Mouse (Mus musculus) natural killer cell, adult 2 months (primary cell): ENCODE results near the gene Nanos1.
A peak's percentile ranks its signal among the peaks of the same experiment; 100 is the strongest.

Experiments used
- DNase-seq, 2 experiments: peaks; one replicate each; pipeline ENCODE4 v3.0.0; 2022; ENCODE audit warnings: low spot score in 2 of 2

Nanos1 gene

DNA sequence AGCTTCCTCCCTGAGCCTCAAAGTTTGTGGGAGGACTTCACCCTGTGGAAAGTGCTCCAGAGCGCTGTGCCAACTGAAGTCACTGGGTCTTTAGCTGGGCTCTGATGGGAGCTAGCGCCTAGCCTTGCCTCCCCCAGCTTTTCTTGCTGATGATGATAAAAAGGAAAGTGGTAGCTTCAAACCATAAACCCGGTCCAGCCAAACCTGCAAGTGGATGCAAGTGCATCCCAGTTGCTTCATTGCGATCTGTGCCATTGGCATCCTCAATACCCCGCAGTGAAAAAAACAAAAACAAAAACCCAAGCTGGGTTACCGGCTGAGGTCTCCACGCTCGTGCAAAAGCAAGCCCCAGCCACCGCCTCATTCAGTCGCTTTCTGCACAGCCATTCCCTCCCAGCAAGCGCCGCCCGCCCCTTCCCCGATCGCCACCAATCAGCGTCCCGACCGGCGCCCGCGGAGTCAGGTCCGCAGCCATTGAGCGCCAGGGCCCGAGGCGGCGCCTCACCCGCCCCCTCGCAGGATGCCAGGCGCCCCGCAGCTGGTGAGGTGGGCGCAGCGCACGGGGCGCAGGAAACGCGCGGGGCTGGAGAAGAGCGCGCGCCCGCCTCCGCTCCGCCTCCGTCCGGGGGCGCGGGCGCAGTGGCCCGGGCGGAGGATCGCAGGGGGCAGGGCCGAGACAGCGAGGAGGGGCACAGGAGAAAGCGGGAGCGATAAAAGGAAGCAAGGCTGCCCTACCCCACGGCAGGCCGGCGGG, at the start of gene Nanos1:
Nanos1 (plus strand) TSS at position 550 of the 754 bp plus-strand sequence.
- peak; percentile 69 to 84 for DNase-seq

DNA sequence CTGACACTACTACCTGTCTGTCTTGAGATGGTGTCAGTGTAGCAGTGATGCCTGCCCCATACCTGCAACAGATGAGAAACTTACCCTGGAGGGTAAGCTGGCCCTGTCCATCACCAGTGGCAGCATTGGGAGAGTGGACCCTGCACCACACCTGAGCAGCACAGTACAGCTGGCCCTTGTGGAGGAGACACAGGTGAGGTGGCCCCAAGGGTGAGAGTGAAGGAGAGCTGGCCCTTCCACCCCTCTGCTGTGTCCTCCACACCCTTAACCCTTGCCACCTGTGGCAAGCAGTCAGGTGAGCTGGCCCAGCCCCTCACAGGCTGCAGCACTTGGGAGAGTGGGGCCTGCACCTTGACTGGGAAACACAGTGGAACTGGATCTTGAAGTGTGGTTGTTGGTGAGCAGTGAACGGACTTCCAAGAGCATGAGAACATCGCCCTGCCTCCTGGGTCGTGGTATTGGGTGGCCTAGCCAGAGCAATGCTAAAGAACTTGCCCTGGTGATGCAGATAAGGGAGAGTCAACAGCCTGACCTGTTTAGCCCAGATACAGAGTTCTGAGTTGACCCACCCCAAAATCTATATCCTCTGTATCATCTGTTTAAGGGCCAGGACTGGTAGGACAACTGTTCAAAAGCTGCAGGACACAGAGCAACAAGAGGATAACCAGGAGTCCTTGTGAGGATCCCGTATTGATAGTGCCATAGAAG, 46.4 kb upstream of the Nanos1 start:
- no peak for DNase-seq

DNA sequence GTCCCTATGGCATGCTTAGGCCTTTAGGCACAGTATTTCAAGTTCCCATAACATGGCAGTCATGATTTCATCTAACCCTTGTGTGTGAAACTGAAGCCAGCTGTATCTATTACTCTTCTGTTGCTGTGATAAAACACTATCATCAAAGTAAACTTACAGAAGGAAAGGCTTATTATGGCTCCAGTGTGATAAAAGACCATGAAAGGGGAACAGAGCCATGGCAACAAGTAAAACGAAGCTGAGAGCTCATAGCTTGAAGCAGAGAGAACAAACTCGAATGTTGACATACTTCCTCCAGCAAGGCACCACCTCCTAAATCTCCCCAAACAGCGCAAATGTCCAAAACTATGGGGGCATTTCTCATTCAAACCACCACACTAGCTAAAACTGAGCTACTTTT, 45.6 kb upstream of the Nanos1 start:
- no peak for DNase-seq

DNA sequence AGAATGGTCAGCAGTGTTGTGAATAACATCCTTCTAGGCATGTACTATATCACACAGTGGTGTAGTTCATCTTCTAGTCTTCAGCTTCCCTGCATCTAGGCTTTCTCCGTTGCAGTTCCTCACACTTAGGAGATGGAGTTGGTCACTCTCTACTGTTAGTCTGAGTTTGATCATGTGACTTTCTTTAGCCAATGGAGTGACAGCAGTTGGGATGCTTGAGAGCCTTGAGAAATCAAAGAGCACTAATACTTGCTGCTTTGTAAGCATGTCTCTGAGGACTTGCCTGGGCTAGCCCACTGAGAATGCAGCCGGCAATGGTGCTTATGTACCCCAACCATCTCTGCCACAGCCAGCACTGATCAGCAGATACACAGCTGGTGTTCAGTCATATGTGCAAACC, 43.2 kb upstream of the Nanos1 start:
- no peak for DNase-seq

DNA sequence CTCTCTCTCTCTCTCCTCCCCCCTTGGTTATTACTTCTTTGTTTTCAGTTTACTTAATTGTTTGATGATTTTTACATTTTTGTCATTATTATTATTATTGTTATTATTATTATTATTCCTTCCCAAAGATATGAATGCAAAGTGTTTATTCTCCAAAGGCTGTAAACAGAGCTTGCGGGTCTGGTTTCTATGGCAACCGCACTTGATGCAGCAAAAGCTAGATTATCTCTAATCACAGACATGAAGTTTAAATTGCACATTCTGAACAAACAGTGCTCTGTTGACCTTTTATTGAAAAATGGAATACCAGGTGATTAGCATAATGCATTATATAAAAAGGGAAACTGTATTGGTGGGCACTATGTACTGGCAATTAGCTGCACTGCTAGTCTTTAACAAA, 39.4 kb upstream of the Nanos1 start:
- DNase-seq = no peak

DNA sequence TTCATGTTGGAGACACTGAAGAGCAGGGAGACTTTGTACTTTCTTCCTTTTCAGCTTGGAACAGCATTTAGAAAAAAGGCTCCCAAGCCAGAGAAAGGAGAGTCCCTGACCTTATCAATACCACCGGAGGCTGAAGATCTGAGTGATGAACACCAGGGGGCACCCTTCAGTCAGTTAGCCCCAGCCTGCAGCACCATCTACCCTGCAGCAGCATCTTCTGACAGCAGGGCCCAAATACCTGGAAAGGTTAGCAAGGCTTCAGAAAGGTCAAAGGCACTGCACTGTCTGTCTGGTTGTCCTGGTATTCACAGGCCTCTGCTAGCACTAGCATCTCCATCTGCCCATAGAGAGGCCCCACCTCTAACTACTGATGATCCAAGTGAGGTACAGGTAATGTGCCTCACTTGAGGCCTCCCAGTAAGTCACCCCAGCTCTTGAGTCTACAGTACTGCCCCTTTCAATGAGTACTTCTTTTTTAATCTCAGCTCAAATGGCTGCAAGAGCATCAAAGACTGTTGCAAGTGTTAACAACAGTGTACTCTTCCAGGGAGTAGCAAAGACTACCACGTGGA, 25.4 kb upstream of the Nanos1 start:
- peak; percentile 24 to 48 for DNase-seq

DNA sequence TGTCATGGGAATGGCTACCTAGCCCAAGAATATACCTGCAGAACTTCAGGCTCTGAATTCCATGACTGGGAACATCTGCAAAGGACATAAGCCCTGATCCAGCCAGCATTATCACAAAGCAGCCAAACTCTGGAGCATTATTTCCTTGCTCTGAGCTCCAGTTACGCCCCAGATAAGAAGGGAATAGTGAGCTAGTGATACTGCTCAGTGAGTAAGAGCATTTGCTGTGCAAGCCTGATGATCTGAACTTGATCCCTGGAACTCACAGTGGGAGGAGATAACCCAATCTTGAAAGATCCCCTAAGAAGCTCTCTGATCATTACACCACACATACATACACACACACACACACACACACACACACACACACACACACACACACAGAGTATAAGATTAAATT, 24.5 kb upstream of the Nanos1 start:
- no peak for DNase-seq

DNA sequence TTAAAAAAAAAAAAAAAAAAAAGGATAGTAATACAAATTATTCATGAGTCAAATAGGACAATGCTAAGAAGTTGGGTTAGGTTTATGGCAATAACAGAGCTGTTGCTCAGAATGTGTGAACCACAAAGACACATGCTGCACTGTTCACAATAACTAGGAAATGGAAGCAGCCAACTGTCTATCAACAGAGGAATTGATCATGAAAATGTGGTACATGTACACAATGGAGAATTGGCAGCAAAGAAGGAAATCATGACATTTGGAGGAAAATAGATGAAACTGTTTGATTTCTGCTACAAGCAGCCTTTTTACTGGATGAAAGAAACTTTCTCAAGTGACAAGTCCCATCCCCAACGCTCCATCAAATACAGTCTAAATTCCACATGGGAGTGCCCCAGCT, 23.8 kb upstream of the Nanos1 start:
- no peak for DNase-seq

DNA sequence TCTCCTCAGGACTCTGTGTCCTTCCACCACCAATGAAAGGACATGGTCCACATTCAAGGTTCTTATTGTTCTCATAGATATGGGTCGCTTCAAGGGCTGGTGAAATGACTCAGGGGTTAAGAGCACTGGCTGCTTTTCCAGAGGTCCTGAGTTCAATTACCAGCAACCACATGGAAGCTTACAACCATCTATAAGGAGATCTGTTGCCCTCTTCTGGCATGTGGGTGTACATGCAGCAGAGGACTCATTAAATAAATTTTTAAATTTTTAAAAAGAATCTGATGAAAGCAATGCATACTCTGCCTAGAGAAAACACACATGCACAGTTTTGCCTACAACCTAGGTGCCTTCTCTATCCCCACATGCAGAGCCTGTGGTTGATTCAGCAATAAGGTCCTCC, 15.2 kb upstream of the Nanos1 start:
- DNase-seq = no peak

DNA sequence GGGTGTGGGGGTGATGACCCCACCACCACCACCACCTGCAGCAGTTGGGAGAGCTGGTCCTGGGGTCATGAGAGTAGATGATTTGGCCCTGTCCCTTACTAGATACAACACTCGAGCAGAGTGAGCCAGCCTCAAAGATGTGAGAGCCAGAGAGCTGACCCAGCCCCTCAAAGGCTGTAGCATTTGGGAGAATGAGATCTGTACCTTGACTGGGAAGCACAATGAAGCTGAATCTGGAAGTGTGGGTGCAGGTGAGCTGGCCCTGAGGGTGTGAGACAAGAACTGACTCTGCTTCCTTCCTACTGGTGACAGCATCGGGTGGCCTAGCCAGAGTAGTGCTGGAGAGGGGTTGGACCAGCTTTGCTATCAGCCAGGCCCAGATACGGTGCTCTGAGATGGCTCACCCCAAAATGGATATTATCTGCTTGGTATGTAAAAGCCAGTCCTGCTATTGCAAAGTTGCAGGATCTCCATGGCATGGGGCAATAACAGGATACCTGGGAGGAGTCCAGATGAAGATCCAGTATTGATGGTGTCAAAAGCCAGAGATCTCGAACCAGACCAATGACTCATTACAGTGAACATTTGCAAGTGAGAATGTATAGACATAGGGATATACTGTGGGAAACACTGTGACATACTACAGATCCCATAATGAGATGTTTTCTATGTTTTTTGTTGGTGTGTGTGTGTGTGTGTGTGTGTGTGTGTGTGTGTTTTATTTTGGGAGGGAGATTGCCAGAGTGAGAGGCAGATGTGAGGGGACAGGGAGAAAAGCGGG, 11.8 kb upstream of the Nanos1 start:
- no peak for DNase-seq

DNA sequence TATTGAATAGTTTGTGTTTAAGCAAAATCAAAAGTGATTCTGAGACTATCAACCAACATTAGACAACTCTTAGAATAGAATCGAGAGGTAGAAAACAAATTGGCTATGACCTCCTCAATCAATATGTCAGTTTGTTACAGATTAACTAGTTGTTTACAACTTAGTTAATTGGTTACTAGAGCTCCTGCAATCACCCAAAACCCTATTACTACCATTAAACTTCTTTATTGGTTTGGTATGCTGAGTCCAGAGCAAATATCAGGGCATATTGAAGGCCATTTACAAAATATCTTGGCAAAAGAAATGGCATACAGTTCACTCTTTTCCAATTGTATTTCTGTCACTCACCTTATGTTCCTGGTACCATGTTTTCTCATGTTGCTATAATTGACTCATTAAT, 8.0 kb upstream of the Nanos1 start:
- DNase-seq = no peak

DNA sequence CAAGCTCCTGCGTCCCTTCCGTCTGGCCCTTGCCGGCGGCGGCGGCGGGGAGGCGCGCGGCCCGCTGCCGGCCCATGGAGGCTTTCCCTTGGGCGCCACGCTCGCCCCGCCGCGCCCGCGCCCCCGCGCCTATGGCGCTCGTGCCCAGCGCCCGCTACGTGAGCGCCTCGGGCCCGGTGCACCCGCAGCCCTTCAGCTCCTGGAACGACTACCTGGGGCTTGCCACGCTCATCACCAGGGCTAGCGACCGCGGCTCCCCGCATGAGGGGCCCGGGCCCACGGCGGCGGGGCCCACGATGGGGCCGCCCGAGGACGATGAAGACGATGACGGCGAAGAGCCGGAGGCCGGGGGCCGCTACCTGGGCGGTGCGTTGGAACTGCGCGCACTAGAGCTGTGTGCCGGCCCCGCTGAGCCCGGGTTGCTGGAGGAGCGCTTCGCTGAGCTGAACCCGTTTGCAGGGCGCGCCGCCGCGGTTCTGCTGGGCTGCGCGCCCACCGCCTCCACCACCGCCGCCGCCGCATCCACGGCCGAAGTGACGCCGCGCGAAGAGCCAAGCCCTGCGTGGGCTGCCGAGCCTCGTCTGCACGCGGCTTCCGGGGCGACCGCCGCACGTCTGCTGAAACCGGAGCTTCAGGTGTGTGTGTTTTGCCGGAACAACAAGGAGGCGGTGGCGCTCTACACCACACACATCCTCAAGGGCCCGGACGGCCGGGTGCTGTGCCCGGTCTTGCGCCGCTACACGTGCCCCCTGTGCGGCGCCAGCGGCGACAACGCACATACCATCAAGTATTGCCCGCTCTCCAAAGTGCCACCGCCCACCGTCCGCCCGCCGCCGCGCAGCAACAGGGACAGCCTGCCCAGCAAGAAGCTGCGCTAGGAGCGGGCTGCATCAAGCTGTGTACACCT, 658 bp downstream of the Nanos1 start:
- peak; percentile 18 to 49 for DNase-seq

DNA sequence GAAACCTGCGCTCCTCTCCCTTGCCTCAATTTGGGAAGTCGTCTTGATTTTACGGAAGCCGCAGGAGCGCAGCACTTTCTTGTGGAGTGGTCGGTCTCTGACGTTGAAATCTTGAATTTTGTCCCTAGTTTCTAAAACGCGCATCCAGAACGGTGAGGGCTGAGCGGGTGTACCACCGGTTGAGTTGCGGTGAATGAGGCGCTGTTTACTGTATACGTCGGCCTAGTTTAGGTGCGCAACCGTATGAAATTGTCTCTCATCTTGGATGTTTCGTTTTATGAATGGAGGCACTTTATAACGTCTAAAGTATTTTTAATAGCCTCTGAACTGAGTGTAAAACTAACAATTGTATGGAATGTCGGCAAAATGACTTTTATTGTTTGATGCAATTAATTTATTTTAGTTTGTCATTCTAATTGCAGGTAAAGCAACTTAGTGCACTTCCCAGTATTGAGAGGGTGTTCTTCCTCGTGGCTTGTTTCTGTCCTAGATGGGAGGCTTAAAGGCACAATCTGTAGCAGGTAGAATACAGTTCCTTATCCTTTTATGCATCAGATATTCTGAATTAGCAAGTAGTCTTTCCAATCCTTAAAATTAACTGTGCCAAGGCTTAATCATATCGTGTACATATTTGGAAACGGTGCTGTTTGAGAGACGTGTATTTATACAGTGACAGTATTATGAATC, 1.5 kb downstream of the Nanos1 start:
- DNase-seq = no peak

DNA sequence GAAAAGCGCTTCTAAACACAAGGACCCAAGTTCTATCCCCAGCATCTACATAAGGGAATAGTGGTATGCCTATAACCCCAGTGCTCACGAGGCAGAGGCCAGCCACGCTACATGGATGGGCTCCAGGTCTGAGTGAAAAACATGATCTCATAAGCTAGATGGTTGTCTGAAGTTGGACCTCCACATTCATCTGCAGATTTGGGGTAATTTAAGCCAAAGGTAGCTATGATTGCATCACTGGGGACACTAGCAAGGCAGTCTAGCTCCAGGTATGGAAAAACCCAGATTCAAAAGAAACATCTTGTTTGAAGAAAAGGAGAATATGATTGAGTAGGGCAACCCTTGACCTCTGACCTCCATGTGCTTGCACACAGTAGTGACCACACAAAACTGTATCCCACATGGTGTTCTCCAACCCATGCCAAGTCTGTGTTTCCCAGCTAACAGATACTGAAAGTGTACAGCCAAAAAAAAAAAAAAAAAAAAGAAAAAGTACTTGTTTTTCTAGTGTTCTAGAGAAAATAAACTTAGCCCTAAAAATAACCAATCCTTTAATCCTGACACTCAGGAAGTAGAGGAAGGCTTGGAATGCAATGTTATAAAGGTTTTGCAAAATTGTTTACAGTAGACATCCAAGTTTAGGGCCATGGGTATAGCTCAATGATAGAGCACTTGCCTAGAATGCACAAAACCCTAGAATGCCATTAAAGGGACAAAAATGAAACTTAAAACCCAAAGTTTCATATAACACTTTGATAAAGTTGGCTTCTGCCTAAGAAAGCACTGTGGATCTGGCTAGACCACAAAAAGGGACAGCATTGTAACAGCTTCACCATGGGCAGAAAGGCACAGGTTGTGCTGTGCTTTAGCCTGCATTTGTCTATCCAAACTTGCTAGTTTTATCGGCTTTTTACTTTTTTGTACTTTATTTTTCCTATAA, 3.4 kb downstream of the Nanos1 start:
- no peak for DNase-seq

DNA sequence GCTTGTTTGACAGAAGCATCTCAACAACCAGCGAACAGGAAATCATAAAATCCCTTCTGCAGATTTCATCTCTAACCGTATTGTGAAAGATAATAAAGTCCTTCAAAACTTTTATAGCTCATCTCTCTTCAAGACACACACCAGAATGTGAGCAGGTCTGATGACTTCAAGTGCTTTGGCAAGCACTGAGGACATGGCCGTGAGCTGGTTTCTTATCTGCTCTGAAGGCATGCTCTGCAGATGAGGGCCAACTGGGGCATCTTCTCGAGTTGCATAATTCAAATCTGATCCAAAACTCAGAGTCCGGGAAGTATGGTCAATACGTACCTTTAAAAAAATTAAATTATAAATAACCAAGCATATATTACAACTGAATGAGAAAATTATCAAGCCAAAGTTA, 17.6 kb downstream of the Nanos1 start:
- DNase-seq = no peak

DNA sequence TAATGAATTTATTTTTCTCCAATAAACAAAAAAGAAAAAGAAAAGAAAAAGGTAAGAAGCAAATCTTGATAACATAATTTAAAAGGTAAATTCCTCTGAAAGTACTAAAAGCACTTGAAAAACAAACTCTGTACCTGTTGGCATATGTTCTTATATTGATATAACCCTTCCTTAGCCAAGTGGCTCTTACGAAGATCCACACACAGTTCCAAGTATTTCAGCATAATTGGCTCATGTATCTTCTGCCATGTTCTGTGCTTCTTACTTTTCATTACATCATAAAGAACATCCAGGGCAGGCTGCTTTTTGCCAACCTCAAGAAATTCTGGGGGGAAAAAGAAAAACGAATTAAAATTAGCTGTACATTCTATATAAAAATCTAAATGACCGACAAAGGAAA, 26.2 kb downstream of the Nanos1 start:
- DNase-seq = no peak

DNA sequence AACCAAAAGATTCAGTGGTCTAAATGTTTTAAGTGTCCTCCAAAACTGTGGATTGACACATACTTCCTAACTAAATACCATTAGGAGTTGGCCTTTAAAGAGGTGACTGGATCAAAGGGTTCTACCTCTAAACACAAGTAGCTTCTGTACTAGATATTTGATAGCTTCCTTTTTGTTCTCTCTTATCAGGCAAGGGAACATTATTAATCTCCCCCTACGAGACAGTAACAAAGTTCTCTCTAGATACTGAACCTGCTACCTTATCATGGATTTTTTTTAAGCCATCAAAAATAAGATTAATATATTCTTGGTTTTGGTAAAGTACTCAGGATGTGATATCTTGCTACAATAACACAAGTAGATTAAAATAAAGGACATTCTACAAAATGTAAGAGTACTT, 28.9 kb downstream of the Nanos1 start:
- DNase-seq = no peak

DNA sequence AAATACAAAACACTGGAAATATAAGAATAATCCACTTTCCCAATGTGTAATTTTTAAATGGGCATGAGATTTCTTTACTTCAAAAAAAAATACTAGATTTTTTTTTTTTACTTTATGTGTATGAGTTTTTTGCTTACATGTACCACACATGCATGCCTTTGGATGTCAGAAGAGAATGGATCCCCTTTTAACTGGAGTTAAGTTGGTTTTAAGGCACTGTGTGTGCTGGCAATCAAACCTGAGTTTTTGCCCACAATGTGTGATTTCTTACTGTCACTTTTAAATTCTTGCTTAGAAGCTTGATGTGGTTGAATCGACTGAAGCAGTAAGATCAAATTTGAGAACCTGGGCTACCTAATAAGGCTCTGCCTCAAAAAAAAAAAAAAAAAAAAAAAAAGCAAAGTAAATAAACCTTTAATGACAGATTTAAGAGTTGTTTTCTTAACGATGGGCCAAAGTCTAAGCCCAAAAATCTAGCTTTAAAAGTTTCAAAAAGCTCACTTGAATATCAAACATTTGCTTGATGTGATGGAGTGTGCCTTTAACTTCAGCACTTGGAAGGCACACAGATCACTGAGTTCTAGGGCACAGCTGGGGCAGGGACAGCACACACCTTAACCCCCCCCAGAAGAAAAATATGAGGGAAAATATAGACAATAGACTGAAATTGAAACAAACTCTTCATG, 31.8 kb downstream of the Nanos1 start:
- no peak for DNase-seq
